Comparison of ENCODE assay signal across 11 mouse cellular contexts in genomic region chr6:29891151-29891550, GRCm38 (mm10). TPM values are rescaled to one million over a fixed set of nuclear protein-coding genes. Genes with fewer than 3 reads are reported as not detected.
DNase-seq lines count a peak whose midpoint lies in the region; ATAC-seq lines count a peak whose summit lies in the region.
"Had no signal": no experiment of that assay in that cellular context is flagged by ENCODE, and none has a peak within 500 bp of the region (broad histone marks: within the 10 kb centered on the region; RNA-seq: fewer than 3 reads in every experiment).

No protein-coding gene starts in this region.

- peak overlapping the region; percentile 52; the same call in 1 of the 2 replicates for H3K9ac ChIP-seq in heart, embryonic 13.5 days
- H3K9ac ChIP-seq in midbrain, embryonic 14.5 days (replicated peaks; ENCODE audit: low read length), result no peak overlapping the region
- H3K9ac ChIP-seq: forebrain, postnatal 0 days had no signal

- no peak overlapping the region for H3K4me2 ChIP-seq in heart, embryonic 13.5 days
- no peak overlapping the region for H3K4me2 ChIP-seq in midbrain, embryonic 14.5 days (ENCODE audit: low read length)

- ATAC-seq in heart, embryonic 13.5 days (ENCODE audit: extremely low read depth, insufficient number of reproducible peaks, low FRiP score, low TSS enrichment), result no peak
- no peak for ATAC-seq in midbrain, embryonic 14.5 days (ENCODE audit: low FRiP score, low TSS enrichment)
- ATAC-seq in megakaryocyte-erythroid progenitor cell, adult 5-6 weeks (replicated peaks; ENCODE audit: low FRiP score, low TSS enrichment, poor library complexity, severe bottlenecking), result no peak
- ATAC-seq: forebrain, postnatal 0 days had no signal

- no peaks in the 10 kb centered on the region for H3K9me3 ChIP-seq in heart, embryonic 13.5 days
- no peaks in the 10 kb centered on the region for H3K9me3 ChIP-seq in midbrain, embryonic 10.5 days (replicated peaks)
- no peaks in the 10 kb centered on the region for H3K9me3 ChIP-seq in midbrain, embryonic 14.5 days (ENCODE audit: control insufficient read depth, low read length)

- no peak overlapping the region; the same call in 1 of the 2 replicates for H3K27ac ChIP-seq in heart, embryonic 13.5 days (replicated peaks)
- H3K27ac ChIP-seq in midbrain, embryonic 10.5 days (replicated peaks), result 0 out of 2 replicates have a peak overlapping the region, but pooled peaks have one; percentile 38
- H3K27ac ChIP-seq in midbrain, embryonic 14.5 days (replicated peaks; ENCODE audit: low read depth, low read length), result no peak overlapping the region

- 0 out of 2 replicates have a peak, but pooled peaks cover 3% of the 10 kb centered on the region for H3K4me1 ChIP-seq in heart, embryonic 13.5 days
- peaks cover 4% of the 10 kb centered on the region for H3K4me1 ChIP-seq in midbrain, embryonic 10.5 days
- no peaks in the 10 kb centered on the region for H3K4me1 ChIP-seq in midbrain, embryonic 14.5 days (ENCODE audit: control insufficient read depth, insufficient read depth, low read length)

- no peaks in the 10 kb centered on the region for H3K27me3 ChIP-seq in heart, embryonic 13.5 days (replicated peaks)
- no peaks in the 10 kb centered on the region for H3K27me3 ChIP-seq in midbrain, embryonic 10.5 days (ENCODE audit: low read depth, poor library complexity, severe bottlenecking)
- no peaks in the 10 kb centered on the region for H3K27me3 ChIP-seq in midbrain, embryonic 14.5 days (ENCODE audit: control insufficient read depth, insufficient read depth, low read length)

- 74% methylated on average over 11 of the region's 11 CpGs for WGBS in heart, embryonic 13.5 days
- 78% methylated on average over 11 of the region's 11 CpGs for WGBS in midbrain, embryonic 10.5 days
- WGBS in midbrain, embryonic 14.5 days, result 69% methylated on average over 11 of the region's 11 CpGs

- peaks cover 23% of the 10 kb centered on the region for H3K36me3 ChIP-seq in heart, embryonic 13.5 days
- H3K36me3 ChIP-seq in midbrain, embryonic 10.5 days, result peaks cover 7% of the 10 kb centered on the region
- peaks cover 16% of the 10 kb centered on the region for H3K36me3 ChIP-seq in midbrain, embryonic 14.5 days (ENCODE audit: control insufficient read depth, insufficient read depth, low read length)

- DNase-seq in heart, adult 18-20 months, result no peak
- no peak for DNase-seq in midbrain, embryonic 10.5 days (ENCODE audit: low spot score)
- DNase-seq in midbrain, embryonic 14.5 days, result no peak
- peak; percentile 55 to 67 for DNase-seq in left cerebral cortex, adult 9 months (ENCODE audit: low spot score in 2 of 2)
- peak; percentile 66 for DNase-seq in telencephalon, adult 2 months (ENCODE audit: low read depth, low spot score)
- DNase-seq in urinary bladder, postnatal 10 days (ENCODE audit: low spot score), result no peak
- DNase-seq: cerebellum, adult 11-12 months; forebrain, postnatal 0 days; thymus, adult 2 months had no signal

- H3K4me3 ChIP-seq in heart, embryonic 13.5 days, result no peak overlapping the region
- H3K4me3 ChIP-seq in midbrain, embryonic 10.5 days, result no peak overlapping the region
- H3K4me3 ChIP-seq in midbrain, embryonic 14.5 days (replicated peaks; ENCODE audit: low read depth, low read length), result no peak overlapping the region

RNA-seq across cellular contexts. Expression of gene Strip2, which starts 25.7 kb away (rescaled TPM):
- 37.4 and 39.3 TPM in 2 replicates for polyA plus RNA-seq in heart, embryonic 13.5 days (2015; fragmentation: Nextera tagmentation; extraction: Ambion mirVana)
- 10 to 100 TPM; 53.5 to 55.1 TPM for total RNA-seq in heart, adult 18-20 months (2021)
- polyA plus RNA-seq in midbrain, embryonic 10.5 days (2016; fragmentation: Nextera tagmentation; extraction: Ambion mirVana), result 0.65 TPM in 2 replicates
- polyA plus RNA-seq in midbrain, embryonic 14.5 days (2014; fragmentation: Nextera tagmentation; extraction: Ambion mirVana), result 2.8 and 2.9 TPM in 2 replicates
- 0.48 and 0.82 TPM in 2 replicates for total RNA-seq in megakaryocyte-erythroid progenitor cell, adult 5-6 weeks (2014; fragmentation: Nextera tagmentation)
- total RNA-seq in megakaryocyte-erythroid progenitor cell, adult 5-6 weeks (2017), result 1.2 TPM in 1 of 2 replicates, not detected in the other

Comparison
In these comparisons a context has a peak if more than half of its experiments do, and no peak if none do; other contexts are left out.
1. DNase-seq: peak in left cerebral cortex, adult 9 months (2 of 2) and telencephalon, adult 2 months (single experiment); none in heart, adult 18-20 months (0 of 2), midbrain, embryonic 10.5 days (single experiment), midbrain, embryonic 14.5 days (single experiment) and urinary bladder, postnatal 10 days (single experiment).